Mouse (Mus musculus) testis, adult 2 months (tissue): ENCODE measurements around the gene Tmem184a.

Source experiments
- CTCF ChIP-seq: fragments of 200-500 bp; IDR thresholded peaks from 2 replicates; pipeline ENCODE4 v1.5.1; 2012; ENCODE audit warnings: low read depth, mild to moderate bottlenecking, inconsistent platforms, low read length, moderate library complexity; ENCODE audit not compliant: control insufficient read depth, insufficient read depth, insufficient replicate concordance
- POLR2A ChIP-seq: fragments of 200-500 bp; IDR thresholded peaks from 2 replicates; pipeline ENCODE4 v1.6.1; 2012; ENCODE audit warnings: low read depth, mild to moderate bottlenecking, inconsistent platforms, low read length, moderate library complexity; ENCODE audit not compliant: control insufficient read depth

DNA sequence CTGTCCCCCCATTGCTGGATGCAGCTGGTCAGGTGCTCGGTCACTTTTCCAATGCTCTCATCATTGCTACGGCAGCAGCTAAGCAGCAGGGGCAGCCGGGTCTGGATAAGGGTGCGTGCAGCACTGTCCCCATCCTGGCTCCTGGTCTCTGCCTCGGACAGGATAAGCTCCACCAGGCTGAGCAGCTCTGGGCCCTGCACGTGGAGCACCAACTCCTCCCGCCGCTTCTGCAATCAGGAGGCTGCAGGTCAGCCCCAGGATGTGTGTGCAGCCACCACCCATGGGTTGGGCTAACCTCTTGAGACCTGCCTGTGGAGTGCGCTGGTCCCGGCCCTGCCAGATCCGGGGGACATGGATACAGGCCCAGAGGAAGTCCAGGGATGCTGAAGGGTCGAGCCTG is 63.6 kb downstream of the Tmem184a start:
- TF ChIP-seq CTCF: no peak
- no peak for TF ChIP-seq POLR2A
